Mouse (Mus musculus) small intestine, adult 2 months (tissue): ENCODE data around the gene Pcx. TPM values are rescaled to one million over a fixed set of nuclear protein-coding genes. Genes with fewer than 3 reads are reported as not detected.
"Not testable (repeated sequence)": the region's sequence is repeated elsewhere in the genome, so short reads cannot be mapped to it uniquely, and the experiment has no call there.

ENCODE experiments used
- H3K27ac ChIP-seq: fragments of 200-500 bp; 2 replicates; pipeline ENCODE4 v1.5.1; 2012; ENCODE audit warnings: low read depth, low read length, control low read depth, inconsistent platforms; ENCODE audit not compliant: insufficient read depth
- H3K27me3 ChIP-seq: fragments of 200-500 bp; 2 replicates; pipeline ENCODE4 v1.6.1; 2012; ENCODE audit warnings: mild to moderate bottlenecking, moderate library complexity, low read length, inconsistent platforms; ENCODE audit not compliant: control insufficient read depth, insufficient read depth
- H3K36me3 ChIP-seq: fragments of 200-500 bp; 2 replicates; pipeline ENCODE4 v1.6.1; 2012; ENCODE audit warnings: mild to moderate bottlenecking, low read length, control low read depth, inconsistent platforms; ENCODE audit not compliant: control insufficient read depth, insufficient read depth
- H3K4me1 ChIP-seq: fragments of 200-500 bp; 2 replicates; pipeline ENCODE4 v1.6.1; 2012; ENCODE audit warnings: low read length, inconsistent platforms, mixed read lengths; ENCODE audit not compliant: control insufficient read depth, insufficient read depth, insufficient read length
- H3K4me3 ChIP-seq: fragments of 200-500 bp; 2 replicates; pipeline ENCODE4 v1.5.1; 2012; ENCODE audit warnings: low read depth, mild to moderate bottlenecking, control low read depth, inconsistent platforms, low read length, moderate library complexity
- CTCF ChIP-seq: fragments of 200-500 bp; IDR thresholded peaks from 2 replicates; pipeline ENCODE4 v1.5.1; 2012; ENCODE audit warnings: low read depth, mild to moderate bottlenecking, control low read depth, inconsistent platforms, low read length, moderate library complexity, mixed read lengths; ENCODE audit not compliant: insufficient replicate concordance, insufficient read length; ENCODE audit errors: extremely low read depth
- POLR2A ChIP-seq: fragments of 200-500 bp; IDR thresholded peaks from 2 replicates; pipeline ENCODE4 v1.6.1; 2012; ENCODE audit warnings: low read depth, mild to moderate bottlenecking, control low read depth, inconsistent platforms, low read length, moderate library complexity
- WGBS: fragments of 180-500 bp; shearing (Covaris S2); methylation state at CpG from one replicate; pipeline ENCODE4 v1.1.7; 2018; 5-methylcytosine and 5-hydroxymethylcytosine counted together
- polyA plus RNA-seq: library from polyadenylated mRNA; depleted of rRNA; stranded (reverse); fragments of >200 nt; gene quantifications from 2 replicates; pipeline ENCODE4 v1.2.3, GENCODE M21; 2012

The Pcx gene
- polyA plus RNA-seq, 1 experiment = 31.3 TPM

- Histone ChIP-seq H3K36me3 (no peaks in the 10 kb centered on the region), H3K27me3 (no peaks in the 10 kb centered on the region), H3K4me1 (peaks cover 4% of the 10 kb centered on the region; the same call in 1 of the 2 replicates), H3K27ac (0 out of 2 replicates have a peak overlapping the region, but pooled peaks have one; percentile 26), H3K4me3 (no peak overlapping the region)
- no peak for TF ChIP-seq POLR2A
- WGBS = 79% methylated on average over 1 of the region's 1 CpGs
Observed at GRCm38 (mm10) chr19:4571658-4572057, 61.4 kb downstream of the Pcx start.

- Histone ChIP-seq H3K27ac (0 out of 2 replicates have a peak overlapping the region, but pooled peaks have one; percentile 26), H3K27me3 (no peaks in the 10 kb centered on the region), H3K4me3 (no peak overlapping the region), H3K36me3 (no peaks in the 10 kb centered on the region), H3K4me1 (peaks cover 4% of the 10 kb centered on the region; the same call in 1 of the 2 replicates)
- 69% methylated on average over 4 of the region's 4 CpGs for WGBS
- TF ChIP-seq CTCF (no peak), POLR2A (no peak)
Observed at GRCm38 (mm10) chr19:4572061-4572460, 61.8 kb downstream of the Pcx start.

GRCm38 (mm10) chr19:4572467-4572866 is 62.2 kb downstream of the Pcx start:
- Histone ChIP-seq H3K4me1 (peaks cover 4% of the 10 kb centered on the region; the same call in 1 of the 2 replicates), H3K4me3 (no peak overlapping the region), H3K27ac (no peak overlapping the region), H3K27me3 (no peaks in the 10 kb centered on the region), H3K36me3 (no peaks in the 10 kb centered on the region)
- TF ChIP-seq POLR2A (no peak), CTCF (no peak)
- 90% methylated on average over 8 of the region's 8 CpGs for WGBS

- no peak overlapping the region for H3K27ac ChIP-seq
- no peaks in the 10 kb centered on the region for H3K27me3 ChIP-seq
- TF ChIP-seq CTCF = peak; percentile 37; the same call in 1 of the 2 replicates
- TF ChIP-seq POLR2A = no peak
- no peaks in the 10 kb centered on the region for H3K36me3 ChIP-seq
- peaks cover 4% of the 10 kb centered on the region; the same call in 1 of the 2 replicates for H3K4me1 ChIP-seq
- 100% methylated on average over 1 of the region's 1 CpGs for WGBS
- H3K4me3 ChIP-seq = no peak overlapping the region
Observed at GRCm38 (mm10) chr19:4573241-4573640, 63.0 kb downstream of the Pcx start.

GRCm38 (mm10) chr19:4578799-4579198 is 68.5 kb downstream of the Pcx start:
- Histone ChIP-seq H3K27me3 (no peaks in the 10 kb centered on the region), H3K36me3 (no peaks in the 10 kb centered on the region), H3K4me1 (no peaks in the 10 kb centered on the region), H3K27ac (no peak overlapping the region), H3K4me3 (no peak overlapping the region)
- 61% methylated on average over 2 of the region's 2 CpGs for WGBS
- no peak for TF ChIP-seq POLR2A

GRCm38 (mm10) chr19:4579296-4579695 is 69.0 kb downstream of the Pcx start:
- Histone ChIP-seq H3K27ac (no peak overlapping the region), H3K36me3 (no peaks in the 10 kb centered on the region), H3K27me3 (no peaks in the 10 kb centered on the region), H3K4me3 (no peak overlapping the region), H3K4me1 (no peaks in the 10 kb centered on the region)
- 63% methylated on average over 5 of the region's 5 CpGs for WGBS
- no peak for TF ChIP-seq CTCF
- no peak for TF ChIP-seq POLR2A

GRCm38 (mm10) chr19:4583856-4584255 is 73.6 kb downstream of the Pcx start:
- H3K27me3 ChIP-seq = no peaks in the 10 kb centered on the region
- H3K36me3 ChIP-seq = no peaks in the 10 kb centered on the region
- no peak overlapping the region for H3K4me3 ChIP-seq
- TF ChIP-seq CTCF = no peak
- no peak for TF ChIP-seq POLR2A
- H3K4me1 ChIP-seq = no peaks in the 10 kb centered on the region
- WGBS = 56% methylated on average over 2 of the region's 2 CpGs
- H3K27ac ChIP-seq = no peak overlapping the region

GRCm38 (mm10) chr19:4586783-4587182 is 76.5 kb downstream of the Pcx start:
- not testable (repeated sequence) for H3K27ac ChIP-seq, H3K4me3 ChIP-seq, H3K4me1 ChIP-seq, H3K36me3 ChIP-seq, H3K27me3 ChIP-seq
